Mouse (Mus musculus) urinary bladder, postnatal 10 days (tissue): ENCODE data around the gene Ednrb.
"Not testable (repeated sequence)": the region's sequence is repeated elsewhere in the genome, so short reads cannot be mapped to it uniquely, and the experiment has no call there.

Experiments
- DNase-seq: peaks from one replicate; pipeline ENCODE4 v3.0.0; 2022; ENCODE audit warnings: low spot score

Gene Ednrb

DNA sequence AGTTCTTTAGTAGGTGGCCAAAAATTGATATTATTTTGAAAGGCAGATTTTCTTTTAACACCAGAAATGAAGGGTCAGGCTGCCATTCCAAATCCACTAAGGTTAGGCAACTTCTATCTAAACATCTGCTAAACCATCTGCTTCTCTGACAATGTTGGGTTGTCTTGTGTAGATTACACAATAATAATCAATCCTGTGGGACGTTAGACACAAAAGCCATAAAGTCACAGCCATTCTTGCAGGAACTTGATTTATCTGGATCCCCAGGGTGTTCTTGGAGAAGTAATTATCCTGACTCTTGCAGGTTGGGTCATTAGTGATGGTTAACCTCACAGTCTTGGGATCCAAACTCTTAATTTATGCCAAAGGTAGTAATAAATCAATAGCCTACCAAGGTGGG is 21.6 kb downstream of the Ednrb start:
- no peak for DNase-seq

DNA sequence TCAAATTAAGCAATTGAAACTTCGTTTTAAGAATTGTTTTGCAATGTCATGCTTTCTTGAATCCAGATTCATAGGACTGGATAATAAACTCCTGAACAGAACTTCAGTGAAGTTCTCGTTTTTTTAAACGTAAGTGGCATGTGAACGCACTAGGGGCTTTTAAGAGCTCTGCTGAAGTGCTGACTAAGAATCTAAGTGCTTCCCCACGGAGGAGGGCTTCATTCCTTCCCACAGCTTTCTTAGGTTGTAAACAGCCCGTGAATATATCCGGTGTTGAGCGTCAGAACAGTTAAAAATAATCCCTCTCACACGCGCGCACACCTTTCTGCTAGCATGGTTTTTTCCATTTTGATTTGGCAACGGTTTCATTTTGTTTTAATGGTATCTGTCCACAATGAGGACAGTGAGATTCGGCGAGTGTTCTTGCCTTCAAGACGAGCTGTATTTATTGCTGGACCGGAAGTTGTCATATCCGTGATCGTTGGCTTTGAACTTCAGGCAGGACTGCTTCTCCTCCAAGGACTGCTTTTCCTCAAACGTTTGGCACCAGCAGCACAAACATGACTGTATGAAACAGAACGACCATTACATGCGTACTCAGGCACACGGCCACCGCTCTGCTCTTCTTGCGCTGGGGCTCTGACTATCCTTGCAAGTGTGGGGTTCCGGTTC is 27.4 kb downstream of the Ednrb start:
- DNase-seq = no peak

DNA sequence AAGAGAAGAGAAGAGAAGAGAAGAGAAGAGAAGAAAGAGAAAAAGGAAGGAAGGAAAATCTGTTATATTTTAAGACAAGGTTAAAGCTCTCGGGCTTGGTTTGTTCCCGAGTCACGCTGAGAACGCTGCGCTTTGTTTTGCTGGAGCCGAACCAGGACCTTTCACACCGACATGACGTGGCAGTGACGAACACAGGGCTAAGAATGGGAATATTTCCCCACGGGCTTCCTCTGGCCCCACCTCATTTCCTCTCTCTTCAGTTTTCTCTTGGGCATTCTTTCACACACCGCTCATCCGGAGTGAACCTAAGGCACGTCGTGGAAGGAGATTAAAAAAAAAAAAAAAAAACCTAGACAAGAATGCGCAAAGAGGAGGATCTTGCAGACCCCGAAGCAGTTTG is 28.7 kb downstream of the Ednrb start:
- no peak for DNase-seq

DNA sequence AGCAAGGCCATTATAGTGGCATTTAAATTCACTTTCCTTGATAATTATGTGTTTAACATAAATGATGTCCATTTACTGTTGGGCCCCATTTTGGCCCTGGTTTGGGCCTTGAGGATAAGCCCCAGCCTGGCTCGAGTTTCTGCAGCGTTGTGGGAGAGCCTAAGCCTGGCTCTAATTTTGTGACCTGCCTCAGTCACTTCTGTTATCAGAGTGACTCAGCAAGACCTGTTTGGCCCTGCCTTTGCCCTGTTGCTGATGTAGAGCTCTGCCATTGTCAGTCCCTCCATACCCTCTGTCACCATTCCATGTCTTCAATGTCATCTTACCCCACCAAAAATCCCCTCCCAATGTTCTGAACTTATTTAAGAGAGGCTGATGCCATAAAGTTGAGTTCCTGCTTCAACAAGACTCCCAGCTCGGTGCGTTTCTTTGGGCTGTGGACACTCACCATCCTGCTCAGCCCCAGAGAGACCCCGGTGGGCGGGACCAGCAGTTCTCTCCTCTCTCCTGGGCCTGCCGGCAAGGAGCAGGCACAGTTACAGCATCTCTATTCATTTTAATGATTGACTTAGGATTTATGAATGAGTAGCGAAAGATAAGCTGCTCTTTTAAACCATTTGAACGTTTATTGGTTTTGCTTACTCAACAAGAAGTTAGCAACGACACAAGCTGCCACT is 30.0 kb downstream of the Ednrb start:
- no peak for DNase-seq

DNA sequence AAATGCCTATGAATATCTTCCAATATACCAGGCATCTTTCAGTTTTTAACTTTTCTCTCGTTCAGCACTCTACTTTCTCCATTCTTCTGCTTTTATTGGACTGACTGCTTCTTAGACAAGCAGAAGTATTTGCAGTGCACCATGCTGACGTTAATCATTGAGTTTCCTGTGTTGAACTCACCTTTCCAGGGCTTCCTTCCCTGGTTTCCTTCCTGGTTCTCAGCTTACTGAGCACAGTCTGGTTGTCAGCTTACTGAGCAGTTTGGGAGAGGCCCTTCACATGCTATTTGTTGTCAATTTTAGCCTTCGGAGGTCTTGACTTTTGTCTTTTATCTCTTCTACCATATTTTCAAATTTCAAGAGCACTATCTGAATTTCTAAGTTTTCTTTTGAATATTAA is 31.0 kb downstream of the Ednrb start:
- DNase-seq = no peak

DNA sequence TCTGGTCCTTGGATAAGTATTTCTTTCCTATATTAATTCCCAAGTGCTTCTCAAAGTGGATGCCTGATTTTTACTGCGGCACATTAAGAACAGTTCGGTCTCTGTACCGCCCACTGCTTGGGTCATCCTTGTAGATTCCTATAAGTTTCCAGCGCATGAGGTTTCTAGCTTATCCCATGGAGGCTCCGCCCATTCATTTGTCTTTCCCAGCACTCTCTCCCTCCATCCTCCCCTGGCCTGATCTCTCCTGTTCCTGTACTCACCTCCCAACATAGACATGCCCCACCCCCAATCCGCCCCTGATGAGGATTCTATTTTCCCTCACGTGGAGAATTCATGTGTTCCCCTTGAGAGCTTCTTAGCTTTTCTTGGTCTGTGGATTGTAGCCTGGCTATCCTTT is 32.9 kb downstream of the Ednrb start:
- DNase-seq = no peak

DNA sequence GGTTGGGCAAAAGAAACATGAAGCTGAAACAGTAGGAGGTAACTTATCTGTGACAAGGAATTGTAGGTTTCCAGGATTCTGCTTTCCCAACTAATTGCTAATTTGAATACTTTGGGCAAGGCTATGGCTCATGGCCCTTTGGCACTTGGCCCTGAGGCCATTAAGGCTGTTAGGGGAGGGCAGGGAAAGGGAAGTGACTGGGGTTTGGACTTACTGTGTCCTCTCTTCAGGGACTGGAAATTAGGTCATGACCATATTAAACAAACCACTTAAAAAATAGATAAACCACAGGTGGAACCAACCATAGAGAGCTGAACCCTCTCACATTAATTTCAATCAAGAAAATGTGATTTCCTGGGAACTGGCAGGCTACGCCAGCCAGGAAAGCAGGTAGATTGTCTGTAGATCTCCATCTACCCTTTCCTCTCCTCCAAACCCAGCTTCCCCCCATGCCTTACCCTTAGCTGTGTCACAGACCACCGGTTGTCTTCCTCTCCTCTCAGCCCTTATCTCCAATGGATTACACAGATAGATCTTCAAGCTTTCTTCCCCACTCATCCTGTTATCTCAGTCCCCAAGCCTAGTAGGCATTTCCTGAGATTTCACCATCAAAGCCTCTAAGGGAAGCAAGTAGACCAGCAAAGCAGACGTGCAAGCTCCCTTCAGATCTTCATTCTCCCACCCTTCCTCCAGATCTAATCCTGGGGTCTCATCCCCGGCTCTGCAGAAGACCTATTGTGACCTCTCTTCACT is 40.1 kb downstream of the Ednrb start:
- no peak for DNase-seq

DNA sequence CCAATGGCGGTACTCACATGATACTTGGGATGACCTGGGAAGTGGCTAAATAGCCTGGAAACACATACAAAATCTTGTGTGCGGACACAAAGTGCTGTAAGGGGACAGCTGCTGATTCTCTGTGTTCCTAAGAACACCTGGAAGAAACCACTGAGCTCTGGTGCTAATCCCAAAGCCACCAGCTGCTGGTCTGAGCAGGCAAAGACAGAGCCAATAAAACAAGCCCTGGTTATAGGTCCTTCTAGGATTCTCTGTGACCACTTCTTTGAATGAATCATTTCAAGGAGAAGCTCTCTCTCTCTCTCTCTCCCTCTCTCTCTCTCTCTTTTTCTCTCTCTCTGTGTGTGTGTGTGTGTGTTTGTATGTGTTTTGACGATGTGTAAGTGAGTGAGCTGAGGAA is 47.1 kb downstream of the Ednrb start:
- DNase-seq = no peak

DNA sequence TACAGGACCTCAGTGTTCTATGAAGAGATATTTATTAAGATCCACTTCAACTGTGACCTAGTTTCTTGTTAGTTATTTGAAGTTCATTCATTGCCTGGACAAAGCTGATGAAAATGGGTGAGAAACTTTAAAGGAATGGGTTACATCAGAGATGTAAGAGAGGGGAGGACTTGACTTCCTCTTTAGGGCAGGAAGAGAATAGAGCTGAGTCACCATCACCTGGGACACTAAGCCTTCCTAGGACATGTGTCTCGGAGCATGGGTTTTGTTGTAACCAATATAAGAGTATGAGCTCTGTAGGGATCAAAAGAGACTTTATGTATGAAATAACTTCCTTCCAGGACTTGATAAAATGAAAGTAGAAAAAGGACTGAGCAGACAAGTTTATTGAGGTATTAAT is 48.6 kb downstream of the Ednrb start:
- DNase-seq = no peak

DNA sequence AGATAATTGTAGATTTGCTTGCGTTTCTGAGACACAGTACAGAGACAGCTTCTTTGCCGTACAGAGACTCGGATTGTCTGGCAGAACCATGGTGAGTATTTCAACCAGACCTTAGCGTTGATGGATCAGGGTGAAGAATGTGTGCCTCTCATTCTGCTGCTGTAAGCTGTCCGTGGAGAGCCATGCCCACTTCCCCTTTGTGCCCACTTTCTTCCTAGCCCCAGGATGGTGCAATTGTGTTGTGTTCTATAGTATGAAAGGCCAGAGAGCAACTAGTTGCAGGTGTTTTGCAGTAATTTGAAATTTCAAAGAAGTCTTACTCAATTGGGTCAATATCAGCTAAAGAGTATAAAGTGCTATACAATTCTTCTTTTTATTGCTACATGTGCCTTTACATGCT is 50.8 kb downstream of the Ednrb start:
- DNase-seq = no peak

DNA sequence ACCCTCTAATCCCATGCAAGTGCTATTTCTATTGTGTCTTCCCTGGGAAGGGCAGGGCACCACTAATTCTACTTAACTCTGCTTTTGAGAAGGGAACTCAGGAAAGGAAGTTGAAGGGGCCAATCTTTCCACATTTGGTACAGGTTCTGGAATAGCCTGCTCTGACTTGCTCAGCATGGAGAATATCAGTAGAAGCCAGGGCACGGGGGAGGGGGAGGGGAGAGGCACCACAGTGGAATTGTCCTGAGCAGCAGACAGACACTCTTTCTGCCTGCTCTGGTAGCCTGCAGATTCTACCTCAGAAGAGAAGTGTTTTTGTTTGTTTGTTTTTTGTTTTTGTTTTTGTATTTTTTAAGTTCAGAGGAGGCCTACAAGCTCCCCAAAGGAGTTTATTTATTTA is 51.5 kb downstream of the Ednrb start:
- DNase-seq = no peak

DNA sequence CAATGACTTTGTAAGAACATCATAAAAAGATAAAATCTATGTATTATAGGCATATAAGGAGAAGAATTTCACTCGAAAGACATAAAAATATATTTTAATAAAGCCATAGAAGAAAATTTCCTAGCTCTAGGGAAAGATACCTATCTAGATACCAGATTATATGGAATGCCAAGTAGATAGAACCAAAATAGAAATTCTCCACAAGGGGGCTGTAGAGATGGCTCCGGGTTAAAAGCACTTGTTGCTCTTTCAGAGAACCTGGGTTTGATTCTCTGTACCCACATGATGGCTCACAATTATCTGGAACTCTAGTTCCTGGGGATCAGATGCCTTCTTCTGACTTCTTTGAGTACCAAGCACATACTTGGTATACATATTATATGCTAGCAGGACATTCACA is 56.7 kb downstream of the Ednrb start:
- DNase-seq = no peak

DNA sequence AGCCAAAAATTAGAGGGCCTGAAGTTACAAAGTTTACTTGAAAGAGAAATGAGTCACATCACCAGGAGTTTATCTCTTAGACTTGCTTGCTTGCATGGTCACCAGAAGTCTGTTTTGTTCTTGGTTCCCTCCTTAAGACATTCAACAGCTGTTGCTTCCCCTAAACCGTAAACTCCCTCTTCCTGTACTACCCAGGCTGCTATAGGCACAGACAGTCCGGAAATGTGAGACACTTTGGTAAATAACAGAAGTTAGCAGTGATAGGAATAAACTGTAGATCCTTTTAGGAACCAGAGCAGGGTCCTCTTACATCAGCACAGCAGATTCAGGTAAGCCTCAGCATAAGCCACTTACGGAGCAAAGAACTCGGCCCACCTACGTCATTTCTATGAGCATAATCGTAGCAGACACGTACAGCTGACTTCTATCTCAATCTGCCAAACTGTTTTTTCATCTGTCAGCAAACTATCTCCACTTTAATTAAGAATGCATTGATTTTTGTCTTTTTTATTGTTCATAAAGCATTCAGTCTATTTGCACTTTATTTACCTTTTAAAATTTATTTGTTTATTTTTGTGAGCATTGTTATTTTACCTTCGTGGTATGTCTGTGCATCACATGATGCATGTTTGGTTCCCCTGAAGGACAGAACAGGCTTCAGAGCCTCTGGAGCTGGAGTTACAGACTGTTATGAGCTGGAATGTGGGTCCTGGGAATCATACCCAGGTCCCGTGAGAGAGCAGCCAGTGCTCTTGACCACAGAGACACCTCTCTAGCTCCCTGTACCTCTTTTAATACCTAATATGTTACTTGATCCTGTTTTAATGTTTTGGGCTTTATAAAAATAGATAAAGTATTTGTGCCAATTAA is 58.9 kb downstream of the Ednrb start:
- DNase-seq = no peak

DNA sequence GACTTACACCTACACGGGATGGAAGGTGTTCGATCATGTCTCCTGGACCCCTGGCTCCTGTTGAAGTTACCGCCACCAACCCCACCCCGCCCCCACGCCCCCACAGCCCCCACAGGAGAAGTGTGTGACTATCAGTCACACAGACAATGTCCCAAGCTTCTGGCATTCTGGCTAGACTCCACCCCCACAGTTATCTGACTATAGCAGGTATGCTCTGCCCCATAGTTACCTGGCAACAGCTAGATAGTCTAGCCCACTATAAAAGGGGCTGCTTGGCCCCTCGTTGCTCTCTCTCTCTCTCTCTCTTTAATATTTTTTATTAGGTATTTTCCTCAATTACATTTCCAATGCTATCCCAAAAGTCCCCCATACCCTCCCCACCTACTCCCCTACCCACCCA is 63.9 kb downstream of the Ednrb start:
- not testable (repeated sequence) for DNase-seq

DNA sequence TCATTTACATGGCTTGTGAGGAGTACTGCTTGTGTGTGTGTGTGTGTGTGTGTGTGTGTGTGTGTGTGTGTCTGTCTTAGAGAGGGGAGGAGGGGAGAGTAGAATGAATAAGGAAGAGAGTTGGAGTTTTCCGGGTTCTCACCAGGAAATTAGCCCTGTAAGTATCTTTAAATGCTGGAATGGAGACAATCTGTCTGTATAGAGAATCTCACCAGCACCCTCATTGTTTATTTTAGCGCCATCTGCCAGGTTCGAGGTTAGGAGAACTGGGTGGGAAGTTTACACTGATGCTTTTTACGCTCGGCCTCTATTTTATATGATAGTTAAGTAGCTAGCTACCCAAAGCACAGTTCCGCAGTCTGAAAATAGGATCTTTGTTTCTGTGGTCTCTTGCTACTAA is 64.9 kb downstream of the Ednrb start:
- no peak for DNase-seq

DNA sequence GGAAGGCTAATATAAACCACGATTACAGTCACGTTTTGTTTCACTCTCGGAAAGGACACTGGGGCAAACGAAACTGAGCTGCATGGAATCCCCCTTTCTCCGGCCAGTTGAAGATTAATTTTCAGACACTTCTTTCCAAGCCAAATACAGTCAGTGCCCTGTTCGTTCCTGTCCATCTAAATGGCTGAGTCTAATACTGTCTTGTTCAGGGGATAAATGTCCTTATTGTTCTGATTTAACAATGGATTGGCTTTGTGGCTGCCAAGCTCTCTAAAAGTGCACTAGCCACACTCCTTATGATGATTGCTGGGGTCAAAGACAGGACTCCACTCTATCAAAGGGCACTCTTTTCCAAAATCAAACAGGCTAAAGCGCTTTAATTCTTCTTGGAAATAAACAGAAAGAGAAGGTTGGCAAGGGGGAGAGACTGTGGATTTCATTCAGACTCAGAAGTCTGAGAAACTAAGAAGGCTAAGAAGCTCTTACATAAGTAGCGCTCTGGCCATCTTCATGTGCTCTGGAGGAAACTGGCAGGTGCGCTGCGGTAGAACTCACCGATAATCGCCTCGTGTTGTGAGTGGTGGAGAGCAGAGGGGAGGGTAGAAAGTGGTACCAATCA is 65.6 kb downstream of the Ednrb start:
- no peak for DNase-seq

DNA sequence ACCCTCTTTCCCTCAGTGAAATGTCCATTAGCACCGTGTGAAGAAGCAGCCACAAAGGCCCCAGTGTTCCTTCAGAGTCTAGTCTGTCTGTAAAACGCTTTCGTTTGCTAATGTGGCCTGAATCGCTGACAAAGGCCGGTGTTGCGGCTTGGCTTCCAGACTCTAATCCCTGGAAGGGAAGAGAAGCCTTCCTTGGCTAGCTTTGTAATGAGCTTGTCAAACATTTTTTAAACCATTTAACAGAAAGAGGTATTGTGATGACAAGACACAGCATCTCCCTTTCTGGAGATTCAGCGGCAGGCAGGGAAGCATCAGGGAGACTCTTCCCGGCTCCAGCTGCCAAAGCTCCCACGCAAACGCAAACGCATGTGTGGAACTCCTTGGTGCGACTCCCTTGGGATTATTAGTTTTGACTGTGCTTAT is 66.2 kb downstream of the Ednrb start:
- no peak for DNase-seq

DNA sequence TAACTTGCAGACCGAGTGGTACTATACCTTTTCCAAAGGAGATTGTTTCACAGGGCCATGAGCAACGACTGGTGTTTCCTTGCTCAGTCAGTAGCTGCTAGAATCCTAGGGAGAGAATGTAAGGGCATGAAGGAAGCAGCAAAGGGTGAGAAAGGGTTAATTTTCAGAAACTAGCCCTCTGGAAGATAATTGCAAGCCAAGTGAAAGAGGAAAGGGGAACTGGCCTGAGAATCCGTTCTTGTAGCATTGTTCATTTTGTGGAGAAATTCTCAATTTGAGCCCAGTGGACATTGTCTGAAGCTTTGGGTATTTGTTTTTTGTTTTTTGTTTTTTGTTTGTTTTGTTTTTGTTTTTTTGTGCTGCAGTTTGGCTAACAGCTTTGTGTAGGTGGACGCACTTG is 66.8 kb downstream of the Ednrb start:
- DNase-seq = no peak

DNA sequence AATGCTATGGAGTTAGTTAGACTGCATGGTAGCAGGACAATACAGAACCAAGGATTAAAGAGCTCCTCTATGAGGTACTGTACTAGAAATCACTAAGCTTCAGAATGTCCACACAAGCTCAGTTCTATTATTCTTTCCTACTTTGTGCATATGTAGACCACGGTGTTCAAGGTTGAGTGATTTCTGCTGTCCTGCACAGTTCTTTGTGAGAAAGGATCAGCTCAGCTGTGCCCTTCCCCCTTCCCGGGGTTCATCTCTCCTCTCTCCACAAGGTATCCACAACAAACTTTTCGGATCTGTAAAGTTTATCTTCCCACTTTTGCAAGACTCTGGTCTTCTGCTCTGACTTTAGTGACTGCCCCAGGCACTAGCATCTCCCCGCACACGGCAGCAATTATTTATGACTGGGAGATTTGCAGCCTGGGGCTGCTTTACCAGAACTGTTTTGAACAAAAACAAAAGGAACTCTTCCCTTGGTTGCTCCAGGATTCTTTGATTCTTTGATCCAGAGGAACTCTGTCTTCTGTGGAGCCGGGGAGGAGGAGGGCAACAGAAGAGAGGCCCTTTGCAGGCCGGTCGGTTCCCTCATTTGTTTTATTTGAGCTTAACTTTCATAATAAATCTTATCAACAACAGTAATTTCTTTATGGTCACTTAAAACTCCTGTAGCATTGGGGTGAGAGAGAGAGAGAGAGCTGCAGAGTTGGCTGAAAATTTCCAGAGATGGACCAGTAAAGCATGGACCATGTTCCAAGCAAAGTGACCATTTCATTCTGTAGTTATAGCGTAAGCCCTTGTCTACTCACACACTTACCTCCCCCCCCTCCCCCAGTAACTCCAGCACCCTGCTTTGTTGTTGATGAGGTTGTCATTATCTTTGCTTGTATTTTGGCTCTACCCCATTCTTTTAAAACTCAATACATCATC is 74.6 kb downstream of the Ednrb start:
- DNase-seq = no peak

DNA sequence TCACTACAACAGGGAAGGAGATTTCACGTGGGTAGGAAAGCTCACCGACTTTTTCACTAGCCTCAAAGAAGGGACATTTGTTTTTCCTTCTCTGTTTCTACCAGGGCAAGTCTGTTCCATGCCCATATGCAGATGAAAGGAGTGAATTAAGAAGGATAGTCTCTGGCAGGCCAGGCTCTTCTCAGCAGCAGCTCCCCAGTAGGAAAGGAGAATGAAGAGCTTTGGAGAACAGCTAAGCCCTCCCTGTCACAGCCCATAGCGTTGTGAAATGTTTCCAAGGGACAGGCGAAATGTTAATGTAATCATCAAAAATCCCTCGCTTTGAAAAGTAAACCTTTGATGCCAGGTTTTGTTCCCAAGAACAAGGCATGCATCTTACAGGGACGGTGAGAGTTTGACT is 76.7 kb downstream of the Ednrb start:
- no peak for DNase-seq
